Mouse (Mus musculus) embryonic fibroblast, embryonic 13.5 days (primary cell): ENCODE data around the gene Rap1b.

Experiments
- CTCF ChIP-seq: IDR thresholded peaks from 2 replicates; pipeline ENCODE4 v1.5.1; 2011; ENCODE audit warnings: mild to moderate bottlenecking, control low read depth, low read length, moderate library complexity, borderline replicate concordance; ENCODE audit not compliant: insufficient read depth
- POLR2A ChIP-seq: IDR thresholded peaks from 2 replicates; pipeline ENCODE4 v1.6.1; 2011; ENCODE audit warnings: low read depth, mild to moderate bottlenecking, control low read depth, low read length, moderate library complexity

- TF ChIP-seq CTCF (no peak), POLR2A (no peak)
Measured at GRCm38 (mm10) chr10:117824139-117824538, 21.7 kb downstream of the Rap1b start.
